Mouse (Mus musculus): ENCODE measurements around the gene Slc37a1. TPM values are rescaled to one million over a fixed set of nuclear protein-coding genes. Genes with fewer than 3 reads are reported as not detected.

Gene Slc37a1
- polyA plus RNA-seq, 1 experiment from 2014 or later: 3.2 TPM

GRCm38 (mm10) chr17:31334509-31335260 is 48.1 kb downstream of the Slc37a1 start:
- Histone ChIP-seq H3K4me1 (ENCODE audit: control insufficient read depth, insufficient read depth, low read length) (no peaks in the 10 kb centered on the region), H3K27me3 (replicated peaks; ENCODE audit: control insufficient read depth, insufficient read depth, low read length) (no peaks in the 10 kb centered on the region), H3K36me3 (ENCODE audit: control insufficient read depth, insufficient read depth, low read length) (no peaks in the 10 kb centered on the region), H3K9ac (ENCODE audit: low read depth, low read length) (no peak overlapping the region), H3K4me3 (ENCODE audit: low read depth, low read length) (no peak overlapping the region), H3K4me2 (ENCODE audit: low read depth, low read length) (no peak overlapping the region), H3K9me3 (ENCODE audit: control insufficient read depth, low read length) (0 out of 2 replicates have a peak, but pooled peaks cover 4% of the 10 kb centered on the region), H3K27ac (replicated peaks; ENCODE audit: low read depth, low read length) (no peak overlapping the region)
- 87% methylated on average over 11 of the region's 11 CpGs for WGBS
- DNase-seq (ENCODE audit: low spot score) (no peak), ATAC-seq (ENCODE audit: low read depth) (no peak)

- ATAC-seq (ENCODE audit: low read depth): 0 out of 2 replicates have a peak, but pooled peaks have one; percentile 22
- Histone ChIP-seq H3K27me3 (replicated peaks; ENCODE audit: control insufficient read depth, insufficient read depth, low read length) (no peaks in the 10 kb centered on the region), H3K4me1 (ENCODE audit: control insufficient read depth, insufficient read depth, low read length) (no peaks in the 10 kb centered on the region), H3K4me2 (ENCODE audit: low read depth, low read length) (no peak overlapping the region), H3K9ac (ENCODE audit: low read depth, low read length) (no peak overlapping the region), H3K27ac (replicated peaks; ENCODE audit: low read depth, low read length) (no peak overlapping the region), H3K36me3 (ENCODE audit: control insufficient read depth, insufficient read depth, low read length) (no peaks in the 10 kb centered on the region), H3K9me3 (ENCODE audit: control insufficient read depth, low read length) (0 out of 2 replicates have a peak, but pooled peaks cover 4% of the 10 kb centered on the region), H3K4me3 (ENCODE audit: low read depth, low read length) (no peak overlapping the region)
- 79% methylated on average over 22 of the region's 22 CpGs for WGBS
- no peak for DNase-seq (ENCODE audit: low spot score)
Measured at GRCm38 (mm10) chr17:31335344-31336080, 48.9 kb downstream of the Slc37a1 start.

- Histone ChIP-seq H3K36me3 (ENCODE audit: control insufficient read depth, insufficient read depth, low read length) (no peaks in the 10 kb centered on the region), H3K4me3 (ENCODE audit: low read depth, low read length) (no peak overlapping the region), H3K27me3 (replicated peaks; ENCODE audit: control insufficient read depth, insufficient read depth, low read length) (no peaks in the 10 kb centered on the region), H3K9me3 (ENCODE audit: control insufficient read depth, low read length) (no peaks in the 10 kb centered on the region), H3K27ac (replicated peaks; ENCODE audit: low read depth, low read length) (no peak overlapping the region), H3K4me1 (ENCODE audit: control insufficient read depth, insufficient read depth, low read length) (no peaks in the 10 kb centered on the region), H3K4me2 (ENCODE audit: low read depth, low read length) (no peak overlapping the region), H3K9ac (ENCODE audit: low read depth, low read length) (no peak overlapping the region)
- 88% methylated on average over 2 of the region's 2 CpGs for WGBS
- ATAC-seq (ENCODE audit: low read depth) (no peak), DNase-seq (ENCODE audit: low spot score) (no peak)
Measured at GRCm38 (mm10) chr17:31339769-31340168, 53.2 kb downstream of the Slc37a1 start.

- Histone ChIP-seq H3K4me2 (ENCODE audit: low read depth, low read length) (no peak overlapping the region), H3K27ac (replicated peaks; ENCODE audit: low read depth, low read length) (no peak overlapping the region), H3K36me3 (ENCODE audit: control insufficient read depth, insufficient read depth, low read length) (no peaks in the 10 kb centered on the region), H3K4me1 (ENCODE audit: control insufficient read depth, insufficient read depth, low read length) (no peaks in the 10 kb centered on the region), H3K9me3 (ENCODE audit: control insufficient read depth, low read length) (no peaks in the 10 kb centered on the region), H3K9ac (ENCODE audit: low read depth, low read length) (no peak overlapping the region), H3K27me3 (replicated peaks; ENCODE audit: control insufficient read depth, insufficient read depth, low read length) (no peaks in the 10 kb centered on the region), H3K4me3 (ENCODE audit: low read depth, low read length) (no peak overlapping the region)
- 66% methylated on average over 6 of the region's 6 CpGs for WGBS
- ATAC-seq (ENCODE audit: low read depth) (no peak), DNase-seq (ENCODE audit: low spot score) (peak; percentile 33)
Measured at GRCm38 (mm10) chr17:31342191-31342590, 55.6 kb downstream of the Slc37a1 start.

- H3K4me3 ChIP-seq (ENCODE audit: low read depth, low read length): no peak overlapping the region
- no peaks in the 10 kb centered on the region for H3K27me3 ChIP-seq (replicated peaks; ENCODE audit: control insufficient read depth, insufficient read depth, low read length)
- no peaks in the 10 kb centered on the region for H3K9me3 ChIP-seq (ENCODE audit: control insufficient read depth, low read length)
- H3K27ac ChIP-seq (replicated peaks; ENCODE audit: low read depth, low read length): no peak overlapping the region
- H3K9ac ChIP-seq (ENCODE audit: low read depth, low read length): no peak overlapping the region
- DNase-seq (ENCODE audit: low spot score) (peak; percentile 55), ATAC-seq (ENCODE audit: low read depth) (no peak)
- H3K4me2 ChIP-seq (ENCODE audit: low read depth, low read length): no peak overlapping the region
- 42% methylated on average over 5 of the region's 5 CpGs for WGBS
- no peaks in the 10 kb centered on the region for H3K4me1 ChIP-seq (ENCODE audit: control insufficient read depth, insufficient read depth, low read length)
- H3K36me3 ChIP-seq (ENCODE audit: control insufficient read depth, insufficient read depth, low read length): no peaks in the 10 kb centered on the region
Measured at GRCm38 (mm10) chr17:31344172-31344801, 57.7 kb downstream of the Slc37a1 start.

GRCm38 (mm10) chr17:31344816-31345215 is 58.2 kb downstream of the Slc37a1 start:
- no peak overlapping the region for H3K4me3 ChIP-seq (ENCODE audit: low read depth, low read length)
- no peaks in the 10 kb centered on the region for H3K36me3 ChIP-seq (ENCODE audit: control insufficient read depth, insufficient read depth, low read length)
- H3K4me2 ChIP-seq (ENCODE audit: low read depth, low read length): no peak overlapping the region
- DNase-seq (ENCODE audit: low spot score): no peak
- H3K27ac ChIP-seq (replicated peaks; ENCODE audit: low read depth, low read length): no peak overlapping the region
- 92% methylated on average over 3 of the region's 3 CpGs for WGBS
- no peaks in the 10 kb centered on the region for H3K4me1 ChIP-seq (ENCODE audit: control insufficient read depth, insufficient read depth, low read length)
- no peaks in the 10 kb centered on the region for H3K27me3 ChIP-seq (replicated peaks; ENCODE audit: control insufficient read depth, insufficient read depth, low read length)
- H3K9me3 ChIP-seq (ENCODE audit: control insufficient read depth, low read length): no peaks in the 10 kb centered on the region
- H3K9ac ChIP-seq (ENCODE audit: low read depth, low read length): no peak overlapping the region
- ATAC-seq (ENCODE audit: low read depth): no peak

GRCm38 (mm10) chr17:31348129-31348528 is 61.5 kb downstream of the Slc37a1 start:
- 82% methylated on average over 5 of the region's 5 CpGs for WGBS
- Histone ChIP-seq H3K4me1 (ENCODE audit: control insufficient read depth, insufficient read depth, low read length) (no peaks in the 10 kb centered on the region), H3K4me3 (ENCODE audit: low read depth, low read length) (no peak overlapping the region), H3K9ac (ENCODE audit: low read depth, low read length) (no peak overlapping the region), H3K27me3 (replicated peaks; ENCODE audit: control insufficient read depth, insufficient read depth, low read length) (no peaks in the 10 kb centered on the region), H3K4me2 (ENCODE audit: low read depth, low read length) (no peak overlapping the region), H3K9me3 (ENCODE audit: control insufficient read depth, low read length) (no peaks in the 10 kb centered on the region), H3K36me3 (ENCODE audit: control insufficient read depth, insufficient read depth, low read length) (no peaks in the 10 kb centered on the region), H3K27ac (replicated peaks; ENCODE audit: low read depth, low read length) (no peak overlapping the region)
- ATAC-seq (ENCODE audit: low read depth) (no peak), DNase-seq (ENCODE audit: low spot score) (no peak)

- Histone ChIP-seq H3K4me1 (ENCODE audit: control insufficient read depth, insufficient read depth, low read length) (no peaks in the 10 kb centered on the region), H3K36me3 (ENCODE audit: control insufficient read depth, insufficient read depth, low read length) (no peaks in the 10 kb centered on the region), H3K9me3 (ENCODE audit: control insufficient read depth, low read length) (no peaks in the 10 kb centered on the region), H3K27ac (replicated peaks; ENCODE audit: low read depth, low read length) (no peak overlapping the region), H3K27me3 (replicated peaks; ENCODE audit: control insufficient read depth, insufficient read depth, low read length) (no peaks in the 10 kb centered on the region), H3K4me3 (ENCODE audit: low read depth, low read length) (no peak overlapping the region), H3K9ac (ENCODE audit: low read depth, low read length) (no peak overlapping the region), H3K4me2 (ENCODE audit: low read depth, low read length) (no peak overlapping the region)
- no peak for DNase-seq (ENCODE audit: low spot score)
- no peak for ATAC-seq (ENCODE audit: low read depth)
- 75% methylated on average over 12 of the region's 12 CpGs for WGBS
Measured at GRCm38 (mm10) chr17:31349388-31349787, 62.8 kb downstream of the Slc37a1 start.
